Mouse (Mus musculus) cerebellum, postnatal 10 days (tissue): ENCODE results near the gene Lsm7.

ENCODE experiments used
- DNase-seq, 2 experiments: peaks; one replicate each; pipeline ENCODE4 v3.0.0; 2021; ENCODE audit warnings: mixed read lengths in 2 of 2

The Lsm7 gene

GRCm38 (mm10) chr10:80854913-80855748 lies at the start of gene Lsm7, which contains the start of gene Sppl2b:
TSS of gene Lsm7 (minus strand) at chr10:80855209.
TSS of gene Sppl2b (plus strand) at chr10:80855275.
- DNase-seq, result peak; percentile 99

- no peak for DNase-seq
Measured at GRCm38 (mm10) chr10:80904709-80905108, 49.7 kb upstream of the Lsm7 start.

DNA sequence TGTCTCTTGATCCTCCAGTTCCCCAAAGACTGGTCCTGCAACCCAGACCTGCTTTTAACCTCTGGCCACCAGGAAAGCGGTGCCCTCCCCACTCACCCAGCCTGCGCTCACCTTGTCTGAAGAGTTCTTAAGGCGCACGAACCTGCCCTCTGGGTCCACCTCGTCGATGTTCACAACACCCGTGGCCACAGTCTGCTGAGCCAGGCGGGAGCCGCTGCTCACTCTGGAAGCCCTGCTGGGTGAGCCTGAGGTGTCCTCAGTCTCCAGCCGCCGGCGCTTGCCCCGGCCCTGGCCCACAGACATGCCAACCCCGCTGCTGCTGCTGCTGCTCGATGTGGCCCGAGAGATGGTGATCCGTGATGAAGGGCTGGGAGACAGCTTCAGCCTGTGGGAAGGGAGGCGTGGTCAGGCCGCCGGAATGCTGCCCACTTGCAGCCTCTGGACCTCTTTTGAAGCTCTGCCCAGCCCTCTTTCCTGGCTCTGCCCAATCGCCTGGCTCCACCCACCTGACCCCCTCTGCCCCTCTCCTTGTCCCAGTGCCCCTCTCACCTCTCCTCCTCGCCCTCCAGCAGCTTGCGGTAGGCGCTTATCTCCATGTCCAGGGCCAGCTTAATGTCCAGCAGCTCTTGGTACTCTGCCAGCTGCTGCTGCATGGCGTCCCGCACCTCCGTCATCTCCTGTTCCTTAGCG lies 49.1 kb upstream of the Lsm7 start:
- no peak for DNase-seq

DNA sequence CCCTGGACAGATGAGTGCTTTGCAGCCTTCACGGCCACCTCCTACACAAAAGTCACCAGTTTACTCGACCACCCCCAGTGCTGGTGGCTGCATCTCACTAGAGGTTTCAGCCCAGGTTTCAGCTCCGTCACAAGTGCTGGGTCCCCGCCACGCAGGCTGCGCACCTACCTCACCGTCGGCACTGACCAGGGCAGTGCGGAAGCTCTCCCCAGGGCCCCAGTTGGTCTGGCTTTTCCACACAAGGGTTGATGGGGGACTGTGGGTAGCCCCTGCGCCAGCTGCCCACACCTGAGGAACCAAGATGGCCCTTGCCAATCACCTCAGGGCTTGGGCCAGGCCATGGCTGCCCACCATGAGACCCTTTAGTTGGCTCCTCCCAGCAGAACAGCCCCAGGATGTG lies 48.3 kb upstream of the Lsm7 start:
- DNase-seq, result no peak

- DNase-seq, result no peak
Measured at GRCm38 (mm10) chr10:80902273-80902940, 47.4 kb upstream of the Lsm7 start.

- no peak for DNase-seq
Measured at GRCm38 (mm10) chr10:80901409-80902272, 46.6 kb upstream of the Lsm7 start.

DNA sequence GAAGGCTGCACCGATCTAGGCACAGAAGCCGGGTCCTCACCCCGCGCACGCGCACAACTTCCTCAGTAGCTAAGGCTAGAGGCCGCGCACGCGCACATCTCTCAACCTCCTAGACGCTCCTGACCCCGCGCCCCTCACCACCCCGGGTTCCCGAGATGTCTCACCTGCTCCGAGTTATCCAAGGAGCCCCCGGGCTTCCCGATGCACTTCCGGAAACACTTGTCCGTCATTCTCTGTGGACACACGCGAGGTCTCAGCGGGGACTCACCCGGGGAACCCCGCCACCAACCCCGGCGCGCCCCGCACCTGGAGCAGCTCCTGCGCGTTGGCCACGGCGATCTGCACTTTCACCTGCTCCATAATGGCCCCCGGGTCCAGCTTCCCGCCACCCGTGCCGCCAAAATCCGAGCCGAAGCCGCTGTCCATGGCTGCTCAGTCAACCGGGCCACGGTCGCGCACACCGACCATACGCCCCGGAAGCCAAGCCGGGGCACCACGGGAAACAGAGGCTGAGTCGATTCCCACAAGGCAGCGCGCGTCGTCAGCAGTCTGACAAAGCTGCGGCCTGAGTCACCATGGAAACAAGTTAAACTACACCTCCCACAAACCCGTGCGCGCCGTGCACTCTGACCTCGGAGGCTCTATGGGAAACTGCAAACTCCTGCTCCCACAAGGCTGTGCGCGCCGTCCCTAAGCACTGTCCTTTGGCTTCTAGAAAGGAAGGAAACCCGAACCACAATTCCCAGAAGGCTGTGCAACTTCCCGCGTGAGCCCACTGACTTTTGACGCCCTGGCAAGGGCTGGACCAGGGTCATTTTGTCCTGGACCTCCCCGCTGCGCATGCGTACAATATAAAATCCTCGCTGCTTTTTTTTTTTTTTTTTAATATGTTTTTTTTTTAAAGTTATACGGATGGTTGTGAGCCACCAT lies 45.6 kb upstream of the Lsm7 start, which contains the start of gene Timm13:
Gene Timm13 (minus strand): TSS at position 652 of the 930 bp plus-strand sequence.
- peak; percentile 97 to 98 for DNase-seq

DNA sequence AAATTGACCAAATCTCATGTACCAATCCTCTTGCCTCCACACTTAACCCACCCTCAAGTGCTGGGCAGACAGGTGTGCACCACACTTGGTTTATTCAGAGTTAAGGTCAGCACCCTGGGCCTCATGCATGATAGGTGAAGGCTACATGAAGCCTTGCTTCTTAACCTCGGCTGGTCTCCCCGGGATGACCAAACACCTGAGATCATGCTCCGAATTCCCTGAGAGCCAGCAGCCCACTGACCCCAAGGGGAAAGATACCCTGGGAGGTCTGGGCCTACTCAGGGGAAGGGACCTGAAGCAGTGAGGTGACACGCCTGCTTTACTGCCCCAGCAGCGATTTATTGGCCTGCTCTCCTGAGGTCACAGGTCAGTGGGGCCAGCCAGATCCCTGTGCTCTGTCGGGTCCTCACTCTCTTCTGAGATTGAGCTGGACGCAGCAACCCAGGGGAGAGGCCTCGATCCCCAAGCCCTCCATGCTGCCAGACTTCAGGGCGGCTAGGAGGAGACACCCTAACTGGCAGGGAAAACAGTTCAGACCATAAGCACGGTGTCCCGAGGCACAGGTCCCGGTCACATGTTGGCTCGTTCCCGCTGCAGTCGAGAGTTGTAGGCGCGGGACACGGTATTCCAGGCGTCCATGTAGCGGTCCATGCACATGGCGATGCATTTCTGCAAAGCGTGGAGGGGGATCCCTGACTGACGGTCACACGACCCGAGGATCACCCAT lies 44.7 kb upstream of the Lsm7 start:
- peak; percentile 40 to 44 for DNase-seq

DNA sequence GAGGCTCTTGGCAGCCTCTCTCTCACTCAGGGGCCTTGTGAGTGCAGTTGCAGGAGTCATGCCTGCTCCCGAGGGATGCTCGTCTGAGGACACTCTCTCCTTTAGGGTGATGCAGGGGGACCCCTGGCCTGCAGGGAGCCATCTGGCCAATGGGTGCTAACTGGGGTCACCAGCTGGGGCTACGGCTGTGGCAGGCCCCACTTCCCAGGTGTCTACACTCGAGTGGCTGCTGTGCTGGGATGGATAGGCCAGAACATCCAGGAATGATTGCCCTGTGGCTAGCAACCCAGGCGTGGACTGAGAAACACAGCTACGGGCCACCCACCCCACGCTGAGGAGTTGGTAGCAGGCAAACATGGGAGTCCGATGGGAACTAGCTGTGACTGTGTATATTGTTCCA lies 44.1 kb upstream of the Lsm7 start:
- peak in 1 of 2 experiments; percentile 40 for DNase-seq

DNA sequence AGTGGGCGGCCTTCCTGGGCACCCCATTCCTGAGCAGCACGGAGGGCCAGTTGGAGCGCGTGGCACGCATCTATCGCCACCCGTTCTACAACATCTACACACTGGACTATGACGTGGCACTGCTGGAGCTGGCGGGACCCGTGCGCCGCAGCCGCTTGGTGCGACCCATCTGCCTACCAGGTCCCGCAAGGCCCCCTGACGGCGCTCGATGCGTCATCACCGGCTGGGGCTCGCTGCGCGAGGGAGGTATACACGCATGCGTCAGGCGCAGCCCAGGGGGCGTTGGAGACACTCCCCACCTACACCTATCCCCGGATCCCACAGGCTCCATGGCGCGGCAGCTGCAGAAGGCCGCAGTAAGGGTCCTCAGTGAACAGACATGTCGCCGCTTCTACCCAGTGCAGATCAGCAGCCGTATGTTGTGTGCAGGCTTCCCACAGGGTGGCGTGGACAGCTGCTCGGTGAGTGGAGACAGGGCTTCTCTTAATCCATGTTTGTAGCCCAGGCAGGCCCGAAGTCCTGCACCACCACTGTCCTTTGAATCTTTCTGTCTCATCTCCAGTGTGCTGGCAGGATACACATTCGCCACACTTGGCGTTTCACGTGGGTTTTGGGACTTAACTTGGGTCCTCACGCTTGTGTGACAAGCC lies 43.0 kb upstream of the Lsm7 start:
- DNase-seq, result peak in 1 of 2 experiments; percentile 46

DNA sequence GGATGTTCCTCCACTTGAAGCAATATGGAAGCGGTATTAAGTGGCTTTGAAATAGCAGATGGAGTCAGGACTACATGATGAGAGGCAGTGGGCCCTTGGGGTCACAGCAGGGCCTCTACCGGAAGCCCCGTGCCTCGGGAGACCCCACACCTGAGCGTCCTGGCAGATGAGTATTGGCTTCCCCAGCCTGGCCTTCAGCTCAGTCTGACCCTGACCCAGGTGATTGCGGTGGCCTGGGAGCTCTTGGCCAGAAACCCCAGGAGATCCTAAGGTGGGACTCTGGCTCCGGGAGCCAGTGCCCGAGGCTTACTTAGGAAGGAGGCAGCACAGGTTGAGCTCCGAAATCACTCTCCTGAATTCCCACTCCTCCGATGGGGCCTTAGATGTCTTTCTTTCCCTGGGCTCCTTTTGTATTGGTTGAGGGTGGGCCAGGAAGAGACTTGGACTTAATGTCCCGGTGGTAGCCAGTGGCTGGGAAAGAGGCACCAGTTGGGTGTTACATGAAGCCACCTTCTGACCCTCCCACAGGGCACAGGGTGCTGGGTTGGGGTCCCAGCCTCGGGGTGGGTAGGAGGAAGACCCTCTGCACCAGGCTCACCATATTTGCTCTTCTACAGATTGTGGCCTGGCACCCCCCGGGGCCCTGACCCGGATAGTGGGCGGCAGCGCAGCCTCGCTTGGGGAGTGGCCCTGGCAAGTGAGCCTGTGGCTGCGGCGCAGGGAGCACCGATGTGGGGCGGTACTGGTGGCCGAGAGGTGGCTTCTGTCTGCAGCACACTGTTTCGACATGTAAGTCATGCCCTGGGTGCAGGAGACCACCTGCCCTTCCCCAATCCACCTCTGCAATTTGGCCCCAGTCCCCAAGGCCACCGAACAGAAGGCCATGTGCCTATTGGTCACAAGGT lies 41.8 kb upstream of the Lsm7 start:
- DNase-seq, result no peak

DNA sequence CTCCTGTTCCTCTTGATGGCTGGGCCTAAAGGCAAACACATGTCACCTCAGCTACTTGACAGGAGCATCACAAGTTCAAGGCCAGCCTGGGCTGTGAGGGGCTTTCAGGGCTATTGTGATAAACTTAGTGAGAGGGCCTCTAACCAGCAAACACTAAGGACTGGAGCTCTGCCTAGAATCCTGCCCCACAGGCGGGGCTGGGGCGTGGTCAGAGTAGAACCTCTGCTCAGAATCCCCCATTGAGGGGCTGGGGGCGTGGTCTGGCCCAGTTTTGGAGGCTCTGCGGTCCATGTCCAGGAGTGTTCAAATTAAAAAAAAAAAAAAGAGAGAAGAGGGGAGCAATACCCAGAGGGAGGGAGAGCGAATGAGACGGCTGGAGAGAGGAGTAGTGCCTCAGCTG lies 40.7 kb upstream of the Lsm7 start:
- DNase-seq, result no peak

- DNase-seq, result peak; percentile 54 to 56
Measured at GRCm38 (mm10) chr10:80895100-80895499, 40.1 kb upstream of the Lsm7 start.

GRCm38 (mm10) chr10:80887181-80887580 lies 32.2 kb upstream of the Lsm7 start:
- peak; percentile 85 to 88 for DNase-seq

GRCm38 (mm10) chr10:80881301-80881700 lies 26.3 kb upstream of the Lsm7 start:
- peak; percentile 88 to 91 for DNase-seq

GRCm38 (mm10) chr10:80880901-80881300 lies 25.9 kb upstream of the Lsm7 start:
- DNase-seq, result no peak

GRCm38 (mm10) chr10:80880131-80880641 lies 25.2 kb upstream of the Lsm7 start:
- DNase-seq, result peak; percentile 83 to 88

DNA sequence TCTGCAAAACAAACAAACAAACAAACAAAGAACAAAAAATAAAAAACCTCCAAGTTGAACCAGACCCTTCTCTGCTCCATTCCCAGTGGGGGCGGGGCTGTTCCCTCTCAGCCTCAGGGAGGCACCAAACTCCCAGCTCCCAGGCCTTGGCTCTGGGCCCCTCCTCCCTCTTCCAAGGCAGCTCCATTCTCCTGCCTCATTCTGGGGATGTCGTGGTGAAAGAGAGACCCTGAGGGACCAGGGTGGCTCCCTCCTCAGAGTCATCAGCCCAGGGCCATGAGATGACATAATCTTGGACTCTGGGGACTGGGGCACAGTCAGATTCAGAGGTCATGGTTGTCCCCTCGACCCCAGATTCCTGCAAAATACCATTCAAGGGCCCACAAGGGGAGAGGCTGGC lies 21.6 kb upstream of the Lsm7 start:
- peak in 1 of 2 experiments; percentile 55 for DNase-seq

DNA sequence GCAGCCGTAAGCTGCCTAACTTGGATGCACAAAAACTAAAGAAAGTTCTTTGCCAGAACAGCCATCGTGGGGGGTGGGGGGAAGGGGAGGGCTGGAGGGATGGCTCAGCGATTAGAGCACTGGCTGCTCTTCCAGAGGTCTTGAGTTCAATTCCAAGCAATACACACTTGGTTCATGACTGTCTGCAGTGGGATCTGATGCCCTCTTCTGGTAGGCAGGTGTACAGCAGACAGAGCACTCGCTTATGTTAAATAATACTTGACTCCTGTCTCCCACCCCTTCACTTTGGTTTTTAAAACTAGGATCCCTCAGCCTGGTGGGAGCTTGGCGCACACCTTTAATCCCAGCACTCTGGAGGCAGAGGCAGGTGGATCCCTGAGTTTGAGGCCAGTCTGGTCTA lies 21.0 kb upstream of the Lsm7 start:
- peak; percentile 83 to 87 for DNase-seq
